Mouse (Mus musculus) CD4-positive, CD25-positive, alpha-beta regulatory T cell, adult 4 months (primary cell): Measurements from ENCODE around the gene Rhobtb1. TPM values are rescaled to one million over a fixed set of nuclear protein-coding genes. Genes with fewer than 3 reads are reported as not detected.

Experiments used
- ATAC-seq: one replicate; pipeline ENCODE4 v1.8.0; 2017
- polyA plus RNA-seq, 2 experiments: library from polyadenylated mRNA; unstranded; fragments of 100-300 nt; shearing (Covaris generic); gene quantifications; one replicate each; pipeline ENCODE4 v1.2.1; 2017

Rhobtb1 gene
- not detected for polyA plus RNA-seq

- ATAC-seq: no peak
These were observed at the start of gene Rhobtb1 for GRCm38 (mm10) chr10:69151045-69151444. Gene Rhobtb1, plus strand, starts transcription at chr10:69151434.

GRCm38 (mm10) chr10:69101988-69102387 is 49.2 kb upstream of the Rhobtb1 start:
- no peak for ATAC-seq

- no peak for ATAC-seq
These were observed 46.9 kb upstream of the Rhobtb1 start for GRCm38 (mm10) chr10:69104143-69104882.

- no peak for ATAC-seq
These were observed 46.4 kb upstream of the Rhobtb1 start for GRCm38 (mm10) chr10:69104883-69105225.

GRCm38 (mm10) chr10:69106796-69107195 is 44.4 kb upstream of the Rhobtb1 start:
- no peak for ATAC-seq

- ATAC-seq: no peak
These were observed 44.0 kb upstream of the Rhobtb1 start for GRCm38 (mm10) chr10:69107253-69107652.

GRCm38 (mm10) chr10:69114384-69114783 is 36.9 kb upstream of the Rhobtb1 start:
- no peak for ATAC-seq

- no peak for ATAC-seq
These were observed 33.2 kb upstream of the Rhobtb1 start for GRCm38 (mm10) chr10:69117996-69118395.

GRCm38 (mm10) chr10:69118893-69119292 is 32.3 kb upstream of the Rhobtb1 start:
- ATAC-seq: no peak

GRCm38 (mm10) chr10:69119456-69119855 is 31.8 kb upstream of the Rhobtb1 start:
- no peak for ATAC-seq

GRCm38 (mm10) chr10:69126546-69126945 is 24.7 kb upstream of the Rhobtb1 start:
- no peak for ATAC-seq

- ATAC-seq: no peak
These were observed 22.7 kb upstream of the Rhobtb1 start for GRCm38 (mm10) chr10:69128531-69128930.

GRCm38 (mm10) chr10:69130613-69131012 is 20.6 kb upstream of the Rhobtb1 start:
- no peak for ATAC-seq

- no peak for ATAC-seq
These were observed 16.9 kb upstream of the Rhobtb1 start for GRCm38 (mm10) chr10:69134356-69134755.

- ATAC-seq: no peak
These were observed 14.9 kb upstream of the Rhobtb1 start for GRCm38 (mm10) chr10:69136241-69136828.

- ATAC-seq: no peak
These were observed 2.0 kb upstream of the Rhobtb1 start for GRCm38 (mm10) chr10:69149252-69149651.

GRCm38 (mm10) chr10:69152971-69153370 is 1.7 kb downstream of the Rhobtb1 start:
- no peak for ATAC-seq

GRCm38 (mm10) chr10:69155428-69156175 is 4.4 kb downstream of the Rhobtb1 start:
- ATAC-seq: no peak

- no peak for ATAC-seq
These were observed 5.2 kb downstream of the Rhobtb1 start for GRCm38 (mm10) chr10:69156462-69156861.

GRCm38 (mm10) chr10:69157471-69157870 is 6.2 kb downstream of the Rhobtb1 start:
- no peak for ATAC-seq

- ATAC-seq: no peak
These were observed 9.6 kb downstream of the Rhobtb1 start for GRCm38 (mm10) chr10:69160877-69161276.

GRCm38 (mm10) chr10:69161503-69161902 is 10.3 kb downstream of the Rhobtb1 start:
- no peak for ATAC-seq

- no peak for ATAC-seq
These were observed 11.3 kb downstream of the Rhobtb1 start for GRCm38 (mm10) chr10:69162577-69162976.

GRCm38 (mm10) chr10:69163216-69163615 is 12.0 kb downstream of the Rhobtb1 start:
- no peak for ATAC-seq
